Mouse (Mus musculus) MEL (cell line): ENCODE measurements around the gene N4bp2l2. TPM values are rescaled to one million over a fixed set of nuclear protein-coding genes. Genes with fewer than 3 reads are reported as not detected.

Source experiments
- DNase-seq: peaks from one replicate; pipeline ENCODE4 v3.0.0; 2011; ENCODE audit warnings: low read depth, low spot score
- H3K27ac ChIP-seq: 2 replicates; pipeline ENCODE4 v1.5.1; 2012; ENCODE audit warnings: low read depth, mild to moderate bottlenecking, control low read depth, low read length, moderate library complexity; ENCODE audit not compliant: control insufficient read depth
- H3K27me3 ChIP-seq, 2 experiments: fragments of 150-350 bp in 1 of 2; sonication (generic) in 1 of 2; 2 replicates each; pipeline ENCODE4 v1.6.1; 2012; ENCODE audit warnings: low read length in 2 of 2, mild to moderate bottlenecking in 2 of 2, improper control_type of control experiment in 1 of 2, moderate library complexity in 1 of 2; ENCODE audit not compliant: insufficient read depth in 2 of 2, control insufficient read depth in 1 of 2
- H3K36me3 ChIP-seq, 2 experiments: 2 replicates each; pipeline ENCODE4 v1.6.1; 2012 to 2014; ENCODE audit warnings: low read length in 2 of 2, improper control_type of control experiment in 1 of 2, inconsistent platforms in 1 of 2, mild to moderate bottlenecking in 1 of 2; ENCODE audit not compliant: insufficient read depth in 2 of 2, control insufficient read depth in 1 of 2
- H3K4me1 ChIP-seq, 2 experiments: fragments of 150-350 bp in 1 of 2; sonication (generic) in 1 of 2; 2 replicates each; pipeline ENCODE4 v1.6.1; 2012; ENCODE audit warnings: low read length in 2 of 2, improper control_type of control experiment in 1 of 2, mild to moderate bottlenecking in 1 of 2; ENCODE audit not compliant: insufficient read depth in 2 of 2, control insufficient read depth in 1 of 2
- H3K4me3 ChIP-seq, 2 experiments: fragments of 150-350 bp in 1 of 2; sonication (generic) in 1 of 2; 2 replicates each; pipeline ENCODE4 v1.5.1; 2012; ENCODE audit warnings: low read depth in 2 of 2, low read length in 2 of 2, mild to moderate bottlenecking in 2 of 2, moderate library complexity in 2 of 2, control low read depth in 1 of 2, improper control_type of control experiment in 1 of 2; ENCODE audit not compliant: control insufficient read depth in 1 of 2, insufficient read depth in 1 of 2
- H3K79me2 ChIP-seq: 2 replicates; pipeline ENCODE4 v1.6.1; 2012; ENCODE audit warnings: mild to moderate bottlenecking, low read length, moderate library complexity; ENCODE audit not compliant: control insufficient read depth, poor library complexity, insufficient read depth
- H3K9ac ChIP-seq: 2 replicates; pipeline ENCODE4 v1.6.1; 2012; ENCODE audit warnings: low read depth, mild to moderate bottlenecking, control low read depth, low read length, moderate library complexity; ENCODE audit not compliant: control insufficient read depth, poor library complexity, severe bottlenecking
- H3K9me3 ChIP-seq: fragments of 150-350 bp; sonication (generic); replicated peaks from 2 replicates; pipeline ENCODE4 v1.6.1; 2012; ENCODE audit warnings: mild to moderate bottlenecking, low read length, improper control_type of control experiment, moderate library complexity; ENCODE audit not compliant: insufficient read depth
- BHLHE40 ChIP-seq: IDR thresholded peaks from 2 replicates; pipeline ENCODE4 v1.6.1; 2012; ENCODE audit warnings: low read depth, mild to moderate bottlenecking, inconsistent platforms, low read length, improper control_type of control experiment, borderline replicate concordance
- CHD1 ChIP-seq: IDR thresholded peaks from 2 replicates; pipeline ENCODE4 v1.6.1; 2012; ENCODE audit warnings: low read depth, mild to moderate bottlenecking, inconsistent platforms, low read length, improper control_type of control experiment
- CHD2 ChIP-seq: IDR thresholded peaks from 2 replicates; pipeline ENCODE4 v1.6.1; 2011; ENCODE audit warnings: low read length, improper control_type of control experiment
- CTCF ChIP-seq, 3 experiments: IDR thresholded peaks in 2 of 3; conservative IDR thresholded peaks in 1 of 3; 2 replicates each; pipeline ENCODE4 v1.5.1; 2011 to 2012; ENCODE audit warnings: low read length in 3 of 3, low read depth in 2 of 3, mild to moderate bottlenecking in 2 of 3, improper control_type of control experiment in 1 of 3, inconsistent platforms in 1 of 3, mixed read lengths in 1 of 3, moderate library complexity in 1 of 3; ENCODE audit not compliant: control insufficient read depth in 1 of 3, insufficient read depth in 1 of 3, poor library complexity in 1 of 3, severe bottlenecking in 1 of 3
- E2F4 ChIP-seq: IDR thresholded peaks from 2 replicates; pipeline ENCODE4 v1.6.1; 2011; ENCODE audit warnings: low read depth, low read length, improper control_type of control experiment, borderline replicate concordance
- ELF1 ChIP-seq: IDR thresholded peaks from 2 replicates; pipeline ENCODE4 v1.6.1; 2014; ENCODE audit warnings: low read depth, mild to moderate bottlenecking, inconsistent platforms, low read length, improper control_type of control experiment, moderate library complexity
- EP300 ChIP-seq, 2 experiments: IDR thresholded peaks; 2 replicates each; pipeline ENCODE4 v1.6.1; 2011; ENCODE audit warnings: improper control_type of control experiment in 2 of 2, low read length in 2 of 2, low read depth in 1 of 2, mild to moderate bottlenecking in 1 of 2
- ETS1 ChIP-seq: IDR thresholded peaks from 2 replicates; pipeline ENCODE4 v1.6.1; 2012; ENCODE audit warnings: low read depth, mild to moderate bottlenecking, inconsistent platforms, low read length, improper control_type of control experiment, moderate library complexity
- GABPA ChIP-seq: IDR thresholded peaks from 2 replicates; pipeline ENCODE4 v1.6.1; 2012; ENCODE audit warnings: low read depth, mild to moderate bottlenecking, inconsistent platforms, low read length, improper control_type of control experiment, moderate library complexity
- GATA1 ChIP-seq: IDR thresholded peaks from 2 replicates; pipeline ENCODE4 v1.6.1; 2011; ENCODE audit warnings: low read depth, low read length, improper control_type of control experiment
- HCFC1 ChIP-seq: IDR thresholded peaks from 2 replicates; pipeline ENCODE4 v1.6.1; 2012; ENCODE audit warnings: low read depth, mild to moderate bottlenecking, inconsistent platforms, low read length, improper control_type of control experiment, moderate library complexity
- KAT2A ChIP-seq: conservative IDR thresholded peaks from 2 replicates; pipeline ENCODE4 v1.6.1; 2012; ENCODE audit warnings: low read depth, low read length, improper control_type of control experiment, inconsistent platforms
- MAFK ChIP-seq: IDR thresholded peaks from 2 replicates; pipeline ENCODE4 v1.6.1; 2011; ENCODE audit warnings: low read depth, mild to moderate bottlenecking, low read length, improper control_type of control experiment, borderline replicate concordance
- MAX ChIP-seq: IDR thresholded peaks from 2 replicates; pipeline ENCODE4 v1.6.1; 2011; ENCODE audit warnings: low read length, improper control_type of control experiment
- MAZ ChIP-seq: IDR thresholded peaks from 2 replicates; pipeline ENCODE4 v1.6.1; 2012; ENCODE audit warnings: low read depth, mild to moderate bottlenecking, inconsistent platforms, low read length, improper control_type of control experiment
- MEF2A ChIP-seq: IDR thresholded peaks from 2 replicates; pipeline ENCODE4 v1.6.1; 2014; ENCODE audit warnings: low read depth, mild to moderate bottlenecking, inconsistent platforms, low read length, improper control_type of control experiment; ENCODE audit not compliant: poor library complexity, insufficient replicate concordance, severe bottlenecking; ENCODE audit errors: extremely low read depth
- MXI1 ChIP-seq: IDR thresholded peaks from 2 replicates; pipeline ENCODE4 v1.6.1; 2011; ENCODE audit warnings: mild to moderate bottlenecking, low read depth, low read length, improper control_type of control experiment
- MYB ChIP-seq: IDR thresholded peaks from 2 replicates; pipeline ENCODE4 v1.6.1; 2011; ENCODE audit warnings: mild to moderate bottlenecking, low read depth, low read length, improper control_type of control experiment
- MYC ChIP-seq: IDR thresholded peaks from 2 replicates; pipeline ENCODE4 v1.6.1; 2011; ENCODE audit warnings: low read depth, mild to moderate bottlenecking, low read length, improper control_type of control experiment, moderate library complexity
- NELFE ChIP-seq: IDR thresholded peaks from 2 replicates; pipeline ENCODE4 v1.6.1; 2011; ENCODE audit warnings: low read depth, low read length, improper control_type of control experiment
- NRF1 ChIP-seq: IDR thresholded peaks from 2 replicates; pipeline ENCODE4 v1.6.1; 2014; ENCODE audit warnings: low read depth, mild to moderate bottlenecking, inconsistent platforms, low read length, improper control_type of control experiment, moderate library complexity; ENCODE audit not compliant: poor library complexity, insufficient read depth, severe bottlenecking
- POLR2A ChIP-seq, 2 experiments: IDR thresholded peaks; 2 replicates each; pipeline ENCODE4 v1.6.1; 2011 to 2012; ENCODE audit warnings: low read length in 2 of 2, mild to moderate bottlenecking in 2 of 2, control low read depth in 1 of 2, improper control_type of control experiment in 1 of 2, low read depth in 1 of 2, moderate library complexity in 1 of 2; ENCODE audit not compliant: control insufficient read depth in 1 of 2, insufficient read depth in 1 of 2, poor library complexity in 1 of 2
- POLR2AphosphoS2 ChIP-seq: IDR thresholded peaks from 2 replicates; pipeline ENCODE4 v1.6.1; 2011; ENCODE audit warnings: low read length, improper control_type of control experiment
- POLR2AphosphoS5 ChIP-seq: IDR thresholded peaks from 2 replicates; pipeline ENCODE4 v1.6.1; 2012; ENCODE audit warnings: low read depth, borderline replicate concordance, mild to moderate bottlenecking, inconsistent platforms, low read length, moderate library complexity, mixed read lengths
- RAD21 ChIP-seq: IDR thresholded peaks from 2 replicates; pipeline ENCODE4 v1.6.1; 2011; ENCODE audit warnings: mild to moderate bottlenecking, low read depth, low read length, improper control_type of control experiment
- RCOR1 ChIP-seq: IDR thresholded peaks from 2 replicates; pipeline ENCODE4 v1.6.1; 2012; ENCODE audit warnings: low read depth, mild to moderate bottlenecking, inconsistent platforms, low read length, improper control_type of control experiment
- SIN3A ChIP-seq: IDR thresholded peaks from 2 replicates; pipeline ENCODE4 v1.6.1; 2012; ENCODE audit warnings: low read length, improper control_type of control experiment, inconsistent platforms
- SMC3 ChIP-seq: IDR thresholded peaks from 2 replicates; pipeline ENCODE4 v1.6.1; 2011; ENCODE audit warnings: low read depth, low read length, improper control_type of control experiment
- TAL1 ChIP-seq: IDR thresholded peaks from 2 replicates; pipeline ENCODE4 v1.6.1; 2012; ENCODE audit warnings: mild to moderate bottlenecking, inconsistent platforms, low read length, moderate library complexity, mixed read lengths
- TBP ChIP-seq: IDR thresholded peaks from 2 replicates; pipeline ENCODE4 v1.8.0; 2011; ENCODE audit warnings: low read depth, low read length, improper control_type of control experiment
- TCF12 ChIP-seq: IDR thresholded peaks from 2 replicates; pipeline ENCODE4 v1.6.1; 2014; ENCODE audit warnings: low read depth, mild to moderate bottlenecking, inconsistent platforms, low read length, improper control_type of control experiment, moderate library complexity
- UBTF ChIP-seq: IDR thresholded peaks from 2 replicates; pipeline ENCODE4 v1.6.1; 2012; ENCODE audit warnings: low read depth, mild to moderate bottlenecking, inconsistent platforms, low read length, improper control_type of control experiment, moderate library complexity, borderline replicate concordance; ENCODE audit not compliant: insufficient read depth
- USF1 ChIP-seq: IDR thresholded peaks from 2 replicates; pipeline ENCODE4 v1.6.1; 2014; ENCODE audit warnings: low read depth, mild to moderate bottlenecking, inconsistent platforms, low read length, improper control_type of control experiment, moderate library complexity
- USF2 ChIP-seq, 2 experiments: IDR thresholded peaks; 2 replicates each; pipeline ENCODE4 v1.6.1; 2011 to 2012; ENCODE audit warnings: improper control_type of control experiment in 2 of 2, low read length in 2 of 2, borderline replicate concordance in 1 of 2, inconsistent platforms in 1 of 2, low read depth in 1 of 2, mild to moderate bottlenecking in 1 of 2; ENCODE audit not compliant: insufficient read depth in 1 of 2
- ZC3H11A ChIP-seq: IDR thresholded peaks from 2 replicates; pipeline ENCODE4 v1.6.1; 2012; ENCODE audit warnings: low read depth, mild to moderate bottlenecking, inconsistent platforms, low read length, improper control_type of control experiment
- ZKSCAN1 ChIP-seq: IDR thresholded peaks from 2 replicates; pipeline ENCODE4 v1.6.1; 2012; ENCODE audit warnings: low read depth, mild to moderate bottlenecking, inconsistent platforms, low read length, improper control_type of control experiment, moderate library complexity
- ZMIZ1 ChIP-seq: IDR thresholded peaks from 2 replicates; pipeline ENCODE4 v1.6.1; 2012; ENCODE audit warnings: low read depth, mild to moderate bottlenecking, inconsistent platforms, low read length, improper control_type of control experiment, moderate library complexity
- ZNF384 ChIP-seq: IDR thresholded peaks from 2 replicates; pipeline ENCODE4 v1.6.1; 2012; ENCODE audit warnings: low read depth, mild to moderate bottlenecking, inconsistent platforms, low read length, improper control_type of control experiment
- polyA plus RNA-seq, 2 experiments: library from polyadenylated mRNA; stranded (reverse) in 1 of 2; unstranded in 1 of 2; fragments of >175 nt in 1 of 2; fragments of >200 nt in 1 of 2; gene quantifications; 2 replicates each; pipeline versions ENCODE4 v1.2.1 to v1.2.4; 2012; ENCODE audit warnings: low replicate concordance in 2 of 2, low read depth in 1 of 2; ENCODE audit not compliant: insufficient read length in 2 of 2, insufficient read depth in 1 of 2, missing spikeins in 1 of 2
- total RNA-seq: library from RNA; depleted of rRNA; stranded (reverse); fragments of 300-350 nt; gene quantifications from 2 replicates; pipeline ENCODE4 v1.2.3, GENCODE M21; 2012

The N4bp2l2 gene
- total and polyA plus RNA-seq, 3 experiments = 67.5 to 74.9 TPM; not detected in 1

GRCm38 (mm10) chr5:150664794-150665131, 1.2 kb downstream of the N4bp2l2 start:
- H3K27ac ChIP-seq = peak overlapping the region; percentile 99
- DNase-seq = no peak
- peak overlapping the region; percentile 99 for H3K9ac ChIP-seq
- H3K4me3 ChIP-seq = peak overlapping the region; percentile 55 to 98
- H3K27me3 ChIP-seq = no peaks in the 10 kb centered on the region
- H3K79me2 ChIP-seq = peaks cover 47% of the 10 kb centered on the region
- H3K9me3 ChIP-seq = no peaks in the 10 kb centered on the region
- H3K36me3 ChIP-seq = peaks cover 20 to 34% of the 10 kb centered on the region in 2 experiments
- peaks cover 8 to 26% of the 10 kb centered on the region in 2 experiments for H3K4me1 ChIP-seq
- TF ChIP-seq MEF2A (no peak), MYC (peak; percentile 41; the same call in 1 of the 2 replicates), POLR2AphosphoS5 (no peak), ZNF384 (0 out of 2 replicates have a peak, but pooled peaks have one; percentile 15), USF1 (no peak), RCOR1 (no peak), UBTF (0 out of 2 replicates have a peak, but pooled peaks have one; percentile 38), CHD1 (peak; percentile 90; the same call in 1 of the 2 replicates), CHD2 (no peak), GATA1 (no peak), ZKSCAN1 (no peak), USF2 (IDR thresholded peaks at IDR 0.05; ENCODE audit: borderline replicate concordance in 1 of 2, insufficient read depth in 1 of 2, low read depth in 1 of 2, low read length in 2 of 2) (no peak), GABPA (no peak), ETS1 (no peak), E2F4 (no peak), CTCF (IDR thresholded peaks at IDR 0.05 in 2 of 3, conservative IDR thresholded peaks at IDR 0.05 in 1 of 3; ENCODE audit: control insufficient read depth in 1 of 3, insufficient read depth in 1 of 3, low read depth in 2 of 3, low read length in 3 of 3, poor library complexity in 1 of 3, severe bottlenecking in 1 of 3) (no peak), KAT2A (no peak), POLR2AphosphoS2 (no peak), NELFE (no peak), POLR2A (IDR thresholded peaks at IDR 0.05; ENCODE audit: control insufficient read depth in 1 of 2, insufficient read depth in 1 of 2, low read depth in 1 of 2, low read length in 2 of 2, poor library complexity in 1 of 2) (no peak), MAZ (no peak), EP300 (IDR thresholded peaks at IDR 0.05; ENCODE audit: low read depth in 1 of 2, low read length in 2 of 2) (no peak), BHLHE40 (no peak), TCF12 (no peak), TAL1 (no peak), SMC3 (no peak), SIN3A (no peak), MXI1 (0 out of 2 replicates have a peak, but pooled peaks have one; percentile 39), ZC3H11A (no peak), HCFC1 (no peak), MYB (no peak), MAX (no peak), ELF1 (no peak), MAFK (no peak), TBP (no peak), NRF1 (no peak), ZMIZ1 (no peak), RAD21 (no peak)
